Mouse (Mus musculus) embryo, embryonic 9.5 days (tissue): ENCODE measurements around the gene Gpr179.

Experiments
- DNase-seq: peaks from one replicate; pipeline ENCODE4 v3.0.0-alpha.2; 2017; ENCODE audit errors: extremely low spot score

Gpr179 gene

GRCm38 (mm10) chr11:97355247-97355646, 3.4 kb upstream of the Gpr179 start:
- DNase-seq: no peak

DNA sequence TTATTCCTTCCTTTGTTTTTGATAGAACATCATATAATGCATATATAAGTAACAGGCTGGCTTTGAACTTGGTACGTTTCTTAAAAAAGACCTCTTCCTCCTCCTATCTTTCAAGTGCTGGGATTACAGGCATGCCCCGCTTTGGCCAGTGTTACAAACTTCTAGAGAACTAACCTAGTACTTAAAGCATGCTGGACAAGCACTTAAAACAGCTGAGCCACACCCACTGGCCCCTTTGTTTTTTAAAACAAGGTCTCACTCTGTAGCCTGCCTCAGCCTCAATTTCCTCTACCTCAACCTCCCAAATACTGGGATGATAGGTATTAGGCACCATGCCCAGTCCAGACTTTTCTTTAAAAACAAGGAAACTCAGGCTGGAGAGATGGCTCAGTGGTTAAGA, 2.8 kb upstream of the Gpr179 start:
- no peak for DNase-seq

- DNase-seq: no peak
Measured at GRCm38 (mm10) chr11:97352935-97353597, 1.2 kb upstream of the Gpr179 start.

- DNase-seq: no peak
Measured at GRCm38 (mm10) chr11:97350035-97350434, 1.8 kb downstream of the Gpr179 start.

GRCm38 (mm10) chr11:97347291-97347690, 4.6 kb downstream of the Gpr179 start:
- DNase-seq: no peak

GRCm38 (mm10) chr11:97346383-97346782, 5.5 kb downstream of the Gpr179 start:
- no peak for DNase-seq

- DNase-seq: no peak
Measured at GRCm38 (mm10) chr11:97345446-97345845, 6.4 kb downstream of the Gpr179 start.

- no peak for DNase-seq
Measured at GRCm38 (mm10) chr11:97343619-97344018, 8.3 kb downstream of the Gpr179 start.

GRCm38 (mm10) chr11:97343175-97343574, 8.7 kb downstream of the Gpr179 start:
- DNase-seq: no peak

DNA sequence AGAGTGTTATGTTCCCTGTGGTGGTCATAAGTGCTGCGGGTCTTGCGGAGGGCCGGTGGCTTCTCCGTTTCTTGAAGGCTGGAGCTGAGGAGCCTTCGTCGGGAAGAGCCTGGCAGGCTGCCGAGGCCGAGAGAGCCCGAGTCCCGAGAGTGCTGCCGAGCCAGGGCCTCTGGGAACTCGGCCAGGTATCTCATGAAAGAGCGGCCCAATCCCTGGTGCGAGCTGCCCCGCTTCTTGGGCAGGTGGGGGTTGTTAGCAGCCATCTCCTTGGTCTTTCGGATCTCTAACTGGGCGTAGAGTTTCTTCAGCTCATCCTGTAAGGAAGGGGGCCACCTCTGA, 12.9 kb downstream of the Gpr179 start:
- DNase-seq: no peak

DNA sequence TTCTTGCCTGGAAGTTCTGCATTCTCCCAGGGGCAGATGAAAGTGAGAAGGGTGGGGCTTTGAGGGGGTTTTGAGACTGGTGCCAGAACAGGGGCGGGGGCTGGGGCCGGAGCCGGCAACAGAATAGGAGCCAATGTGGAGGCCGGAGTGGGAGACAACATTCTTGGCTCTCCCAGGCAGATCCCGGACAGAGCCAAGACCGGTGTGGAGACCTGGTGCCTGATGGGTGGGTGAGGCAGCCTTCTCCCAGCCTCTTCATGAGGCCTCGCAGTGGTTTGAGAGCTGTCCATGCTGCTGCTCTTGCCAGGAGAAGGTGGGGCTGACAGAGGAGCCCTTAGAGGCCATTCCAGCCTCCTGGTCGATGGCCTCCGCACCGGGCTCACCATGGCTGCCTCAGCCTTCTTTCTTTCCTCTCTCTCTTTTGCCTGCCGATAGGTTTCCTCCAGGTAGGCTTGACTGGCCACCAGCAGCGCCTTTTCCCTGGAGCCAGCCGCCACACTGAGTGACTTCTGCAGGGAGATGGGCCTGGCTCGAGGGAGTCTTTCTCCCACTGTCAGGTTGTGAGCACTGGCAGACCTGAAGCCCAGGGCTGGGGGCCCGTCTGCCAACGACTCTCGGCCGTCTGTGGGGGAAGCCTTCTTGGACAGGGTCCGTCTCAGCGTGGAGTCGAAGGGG, 13.4 kb downstream of the Gpr179 start:
- no peak for DNase-seq

DNA sequence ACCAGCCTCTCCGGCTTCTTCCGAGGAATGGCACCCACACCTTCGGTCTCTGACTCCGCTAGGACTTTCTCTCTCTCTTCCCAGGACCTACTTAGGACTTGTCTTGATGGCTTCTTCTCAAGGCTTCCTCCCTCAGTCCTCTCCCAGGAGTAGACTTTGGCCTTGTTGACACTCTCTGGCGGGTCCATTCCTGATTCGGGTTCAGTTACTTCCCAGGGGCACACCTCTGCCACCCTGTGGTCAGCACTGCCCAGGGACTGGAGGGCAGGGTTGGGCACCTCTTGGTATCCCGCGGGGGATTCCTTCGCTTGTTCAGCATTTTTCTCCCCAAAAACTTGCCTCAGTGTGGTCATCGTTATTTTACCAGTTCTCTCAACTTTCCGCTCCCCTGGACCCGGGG, 14.5 kb downstream of the Gpr179 start:
- DNase-seq: no peak

- DNase-seq: no peak
Measured at GRCm38 (mm10) chr11:97336751-97337345, 15.0 kb downstream of the Gpr179 start.

- no peak for DNase-seq
Measured at GRCm38 (mm10) chr11:97336238-97336637, 15.6 kb downstream of the Gpr179 start.

GRCm38 (mm10) chr11:97334400-97334799, 17.5 kb downstream of the Gpr179 start:
- no peak for DNase-seq

- DNase-seq: no peak
Measured at GRCm38 (mm10) chr11:97333896-97334295, 18.0 kb downstream of the Gpr179 start.

GRCm38 (mm10) chr11:97333044-97333443, 18.8 kb downstream of the Gpr179 start:
- no peak for DNase-seq

DNA sequence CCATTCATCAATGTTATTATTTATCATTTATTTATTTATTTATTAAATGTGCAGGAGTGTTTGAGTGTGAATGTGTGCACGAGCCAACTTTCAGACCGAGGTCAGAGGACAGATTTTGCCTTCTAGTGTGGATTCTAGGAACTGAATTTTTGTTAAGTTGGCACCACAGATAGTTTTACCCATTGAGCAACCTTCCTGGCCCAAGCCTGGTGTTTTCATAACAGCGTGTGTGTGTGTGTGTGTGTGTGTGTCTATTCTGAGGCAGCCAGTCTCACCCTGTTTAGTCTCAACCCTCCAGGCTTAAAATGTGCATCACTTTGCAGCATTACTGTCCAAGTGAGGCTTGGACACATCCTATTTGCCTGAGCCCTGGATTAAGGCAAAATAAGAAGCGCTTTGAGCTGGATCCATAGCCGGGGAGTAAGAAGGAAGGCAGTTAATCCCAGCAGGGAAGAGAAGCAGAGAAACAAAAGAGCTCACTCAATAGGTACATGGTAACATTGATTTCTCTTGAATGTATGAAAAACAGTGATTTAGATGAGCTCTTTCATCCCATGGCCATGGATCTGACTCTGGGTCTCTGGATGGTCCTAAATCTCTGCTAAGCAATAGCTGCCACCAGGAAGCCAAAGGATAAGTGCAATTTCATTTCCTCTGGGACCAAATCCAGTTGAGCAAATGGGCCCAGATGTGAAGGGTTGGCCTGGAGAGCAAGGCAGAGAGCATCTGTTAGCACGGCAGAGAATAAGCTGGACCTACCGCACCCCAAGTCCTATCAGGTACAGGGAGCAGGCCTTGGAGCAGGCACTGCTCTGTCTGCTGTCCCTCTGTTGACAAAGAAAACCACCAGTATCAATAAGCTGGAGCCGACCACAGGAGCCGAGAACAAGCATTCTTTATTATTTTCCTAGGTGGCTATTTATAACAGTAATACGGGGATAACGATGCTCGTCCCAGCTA, 20.4 kb downstream of the Gpr179 start:
- DNase-seq: no peak

- DNase-seq: no peak
Measured at GRCm38 (mm10) chr11:97330315-97330714, 21.6 kb downstream of the Gpr179 start.

GRCm38 (mm10) chr11:97328148-97328547, 23.7 kb downstream of the Gpr179 start:
- peak; percentile 69 for DNase-seq

- DNase-seq: no peak
Measured at GRCm38 (mm10) chr11:97325224-97325623, 26.7 kb downstream of the Gpr179 start.
